Mouse (Mus musculus): ENCODE data around the gene Ccl3.

Ccl3 gene

DNA sequence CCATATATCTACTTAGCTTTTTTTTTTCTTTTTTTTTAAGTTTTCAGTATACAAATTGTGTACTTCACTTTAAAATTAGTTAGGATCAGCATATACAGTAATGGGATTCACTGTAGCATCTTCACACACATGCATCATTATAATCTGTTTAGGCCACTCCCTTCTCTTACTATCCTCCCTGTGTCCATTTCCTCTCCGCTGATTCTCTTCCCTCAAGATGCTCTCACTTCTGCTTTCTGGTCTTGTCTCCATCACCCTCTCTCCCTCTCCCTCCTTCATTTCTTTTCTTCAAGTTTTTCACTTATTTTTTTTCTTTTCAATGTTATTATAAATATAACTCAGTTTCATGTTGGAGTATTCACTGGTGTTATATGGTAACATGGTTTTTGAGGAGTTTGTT lies 30.1 kb downstream of the Ccl3 start:
- no peak for DNase-seq (ENCODE audit: low spot score in 2 of 2)

DNA sequence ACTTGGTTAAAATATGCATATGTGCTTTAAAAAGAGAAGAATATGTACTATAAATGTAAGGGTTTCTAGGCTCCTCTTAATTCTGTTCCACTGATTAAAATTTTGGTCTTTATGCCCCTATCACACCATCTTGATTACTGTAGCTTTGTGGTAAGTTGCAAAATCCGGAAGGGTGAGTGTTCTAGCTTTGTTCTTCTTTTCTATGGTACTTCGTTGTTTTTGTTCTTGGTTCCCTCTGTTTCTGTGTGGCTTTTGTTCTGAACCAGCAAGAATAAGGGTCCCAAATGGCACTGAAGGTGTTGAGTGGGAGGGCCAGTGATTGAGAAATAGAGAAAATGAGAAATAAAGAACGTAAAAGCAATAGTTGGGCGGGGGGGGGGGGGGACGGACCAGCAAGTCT lies 30.9 kb downstream of the Ccl3 start:
- DNase-seq (ENCODE audit: low spot score in 2 of 2) = no peak

DNA sequence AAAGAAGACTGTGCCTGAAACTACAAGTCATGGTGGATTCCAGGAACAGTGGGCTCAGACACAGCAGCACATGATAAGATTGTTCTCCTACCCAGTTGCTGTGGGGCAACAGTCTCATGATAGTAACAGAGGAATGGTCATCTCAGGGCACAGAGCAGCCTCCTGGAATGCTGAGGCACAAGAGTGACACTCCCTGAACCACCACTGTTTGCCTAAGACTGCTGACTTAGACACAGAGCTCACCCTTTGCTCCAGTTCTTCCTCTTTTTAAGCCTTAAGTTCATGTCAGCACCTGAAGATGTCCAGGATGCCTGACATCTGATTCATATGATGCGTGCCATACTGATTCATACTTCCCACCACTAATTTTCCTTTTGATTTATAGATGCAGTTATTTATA lies 32.6 kb downstream of the Ccl3 start:
- DNase-seq (ENCODE audit: low spot score in 2 of 2) = no peak

DNA sequence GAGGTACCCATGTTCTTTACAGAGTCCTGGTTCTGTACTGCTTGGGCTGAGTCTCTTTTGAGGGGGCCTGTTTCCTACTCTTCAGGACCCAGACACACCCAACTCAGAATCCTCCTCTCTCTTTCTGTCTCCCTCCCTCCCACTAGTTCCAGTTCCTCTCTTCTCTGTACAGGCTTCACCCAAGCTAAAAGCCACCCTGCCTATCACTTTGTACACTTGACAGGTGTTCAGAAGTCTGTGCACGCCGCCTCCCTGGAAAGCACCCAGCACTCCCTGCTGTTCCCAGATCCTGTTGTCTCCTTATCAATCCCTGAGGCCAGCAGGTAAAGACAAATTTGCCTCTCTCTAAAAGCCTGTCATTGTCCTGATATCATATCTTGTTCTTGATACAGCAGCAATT lies 38.3 kb downstream of the Ccl3 start:
- no peak for DNase-seq (ENCODE audit: low spot score in 2 of 2)

DNA sequence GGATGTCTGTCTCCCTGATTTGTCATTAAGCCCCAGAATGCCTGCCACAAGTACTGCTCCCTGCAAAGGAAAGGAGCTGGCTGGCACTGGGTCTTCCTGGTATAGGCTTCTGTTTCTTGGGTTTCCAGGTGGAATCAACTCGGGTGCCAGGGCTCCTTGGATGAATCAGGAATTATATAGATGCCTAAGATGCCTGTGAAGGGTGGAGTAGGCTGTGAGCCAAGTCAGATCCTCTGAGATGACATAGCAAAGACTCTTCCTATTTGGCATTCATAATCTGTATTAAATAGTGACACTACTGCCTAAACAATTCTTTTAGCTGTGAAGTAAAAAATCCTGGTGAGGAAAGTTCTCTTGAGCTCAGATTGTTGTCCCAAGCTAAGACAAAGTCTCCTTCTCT lies 42.8 kb downstream of the Ccl3 start:
- DNase-seq (ENCODE audit: low spot score in 2 of 2) = no peak

DNA sequence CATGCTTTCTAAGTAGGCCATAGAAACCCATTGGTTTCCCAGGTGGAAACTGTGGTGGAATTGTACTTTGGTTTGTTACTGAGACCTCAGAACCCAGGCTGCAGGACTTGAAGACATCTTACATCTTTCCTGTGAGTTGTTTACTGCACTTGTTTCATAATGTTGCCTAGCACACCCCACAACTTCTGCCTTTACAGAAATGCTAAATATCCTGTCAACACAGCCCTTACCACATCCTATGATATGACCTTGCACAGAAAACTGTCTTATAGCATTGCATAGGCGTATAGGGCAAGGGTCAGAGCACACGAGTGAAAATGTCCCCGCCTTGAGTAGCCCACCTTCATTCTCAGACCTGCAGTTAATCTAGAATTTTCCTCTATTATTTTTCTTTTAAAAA lies 43.6 kb downstream of the Ccl3 start:
- DNase-seq (ENCODE audit: low spot score in 2 of 2) = no peak

DNA sequence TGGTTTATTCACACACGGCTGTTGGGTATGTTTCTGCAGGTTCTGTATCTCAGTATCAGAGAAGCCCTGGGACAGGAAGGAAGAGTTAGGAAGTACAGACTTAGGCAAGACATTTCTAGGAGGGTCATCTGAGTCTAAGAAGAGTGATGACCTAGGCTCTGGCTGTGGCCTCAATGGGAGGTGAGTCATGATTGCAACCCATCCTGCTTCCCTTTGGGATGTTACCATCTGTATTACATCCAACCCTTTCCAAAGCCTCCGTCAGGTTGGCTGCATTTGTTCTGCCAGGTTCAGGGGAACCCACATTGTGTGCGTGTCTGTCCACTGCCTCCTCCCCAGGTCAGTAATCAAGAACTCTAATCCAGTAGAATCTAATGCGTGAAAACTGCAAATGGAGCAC lies 44.5 kb downstream of the Ccl3 start:
- no peak for DNase-seq (ENCODE audit: low spot score in 2 of 2)

DNA sequence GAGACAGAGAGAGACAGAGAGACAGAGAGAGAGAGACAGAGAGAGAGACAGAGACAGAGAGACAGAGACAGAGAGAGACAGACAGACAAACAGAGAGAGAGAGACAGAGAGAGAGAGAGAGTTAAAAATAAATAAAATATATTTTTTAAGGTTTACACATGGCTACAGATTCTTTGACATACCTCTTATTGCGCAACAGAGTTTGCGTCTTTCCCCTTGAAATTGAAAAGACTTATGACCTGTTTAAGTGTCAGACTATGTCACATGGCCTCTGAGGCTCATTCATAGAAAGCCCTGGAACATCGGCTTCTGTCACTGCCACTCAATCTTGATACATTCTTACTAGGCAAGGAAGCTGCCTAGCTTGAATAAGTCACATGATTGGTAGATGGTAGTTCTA lies 45.8 kb downstream of the Ccl3 start:
- DNase-seq (ENCODE audit: low spot score in 2 of 2) = no peak

DNA sequence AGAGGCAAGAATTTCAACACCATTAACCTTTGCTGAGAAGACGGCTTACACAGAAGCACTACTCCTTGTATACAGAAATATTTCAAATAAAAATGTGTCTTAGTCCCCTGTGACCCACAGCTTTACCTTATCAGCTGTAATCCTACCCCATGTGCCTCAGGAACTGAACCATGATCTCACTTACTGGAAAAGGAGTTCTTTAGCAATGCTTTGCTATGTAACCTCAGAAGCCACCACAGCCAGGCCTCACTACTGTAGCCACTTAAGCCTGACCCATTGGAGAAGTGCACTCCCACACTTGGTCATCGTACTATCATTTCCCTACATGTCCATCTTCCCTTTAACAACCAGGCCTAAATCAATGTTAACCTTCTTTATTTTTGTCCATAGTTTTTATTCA lies 48.6 kb downstream of the Ccl3 start:
- no peak for DNase-seq (ENCODE audit: low spot score in 2 of 2)

DNA sequence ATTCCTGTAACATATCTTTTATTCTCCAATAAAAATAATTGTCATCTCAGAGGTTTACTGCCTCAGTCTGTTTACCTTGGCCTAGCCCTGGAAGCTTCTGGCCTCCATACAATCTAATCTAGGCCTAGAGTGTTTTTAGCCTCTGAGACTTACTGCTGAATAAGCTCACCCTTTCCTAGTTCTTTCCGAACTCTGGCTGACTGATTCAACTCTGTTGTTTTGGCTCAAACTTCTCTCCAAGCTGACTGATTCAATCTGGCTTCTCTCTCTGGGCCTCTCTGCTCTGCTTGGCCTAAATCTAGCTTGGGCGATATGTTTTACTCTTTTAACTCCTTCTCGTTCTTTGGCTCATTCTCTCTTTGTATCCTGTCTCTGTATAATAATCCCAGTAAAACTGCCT lies 50.2 kb downstream of the Ccl3 start:
- DNase-seq (ENCODE audit: low spot score in 2 of 2) = no peak

DNA sequence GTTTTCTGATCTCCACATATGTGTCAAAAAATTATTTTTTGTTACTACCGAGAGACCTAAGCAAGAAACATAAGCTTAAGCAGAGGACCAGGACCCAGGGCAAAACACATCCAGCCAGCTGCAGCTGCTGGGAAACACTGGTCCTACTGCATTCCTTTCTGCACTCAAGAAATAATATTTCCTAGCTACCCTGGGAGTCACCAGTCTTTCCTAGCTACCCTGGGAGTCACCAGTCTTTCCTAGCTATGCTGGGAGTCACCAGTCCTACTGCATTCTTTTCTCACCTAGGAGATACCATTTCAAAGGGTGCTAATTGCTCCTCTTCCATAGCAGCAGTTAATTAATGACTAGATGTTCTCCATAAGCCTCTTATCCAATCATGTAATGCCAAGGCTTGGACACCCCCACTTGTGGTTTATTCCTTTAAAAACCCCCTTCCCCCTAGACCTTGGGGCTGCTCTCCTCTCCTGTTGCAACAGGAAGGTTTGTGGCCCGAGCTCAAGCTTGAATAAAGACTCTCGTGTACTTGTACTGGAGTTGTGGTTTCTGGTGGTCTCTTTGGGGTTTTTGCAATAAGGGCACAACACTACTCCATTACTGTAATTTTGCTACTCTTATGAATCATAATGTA lies 50.8 kb downstream of the Ccl3 start:
- DNase-seq (ENCODE audit: low spot score in 2 of 2) = no peak

Measured in spleen, postnatal 4 days (tissue).